Mouse (Mus musculus) CH12.LX (cell line): ENCODE measurements around the gene Marveld3.
A peak's percentile ranks its signal among the peaks of the same experiment; 100 is the strongest.

Experiments
- CHD2 ChIP-seq: IDR thresholded peaks from 2 replicates; pipeline ENCODE4 v1.6.1; 2011; ENCODE audit warnings: low read length, improper control_type of control experiment
- CTCF ChIP-seq, 2 experiments: IDR thresholded peaks in 1 of 2; conservative IDR thresholded peaks in 1 of 2; 2 replicates each; pipeline ENCODE4 v1.5.1; 2011 to 2012; ENCODE audit warnings: low read depth in 2 of 2, low read length in 2 of 2, improper control_type of control experiment in 1 of 2, inconsistent platforms in 1 of 2, mild to moderate bottlenecking in 1 of 2, moderate library complexity in 1 of 2
- HCFC1 ChIP-seq: IDR thresholded peaks from 2 replicates; pipeline ENCODE4 v1.6.1; 2012; ENCODE audit warnings: low read depth, mild to moderate bottlenecking, inconsistent platforms, low read length, improper control_type of control experiment
- KAT2A ChIP-seq: IDR thresholded peaks from 2 replicates; pipeline ENCODE4 v1.6.1; 2012; ENCODE audit warnings: low read length, improper control_type of control experiment, inconsistent platforms; ENCODE audit not compliant: insufficient replicate concordance
- MAX ChIP-seq: IDR thresholded peaks from 2 replicates; pipeline ENCODE4 v1.6.1; 2011; ENCODE audit warnings: low read length, improper control_type of control experiment
- MYC ChIP-seq: IDR thresholded peaks from 2 replicates; pipeline ENCODE4 v1.6.1; 2011; ENCODE audit warnings: low read depth, mild to moderate bottlenecking, improper control_type of control experiment, low read length
- POLR2A ChIP-seq: IDR thresholded peaks from 2 replicates; pipeline ENCODE4 v1.6.1; 2011; ENCODE audit warnings: low read depth, mild to moderate bottlenecking, improper control_type of control experiment, low read length
- SIN3A ChIP-seq: IDR thresholded peaks from 2 replicates; pipeline ENCODE4 v1.6.1; 2012; ENCODE audit warnings: low read length, improper control_type of control experiment, inconsistent platforms
- USF1 ChIP-seq: IDR thresholded peaks from 2 replicates; pipeline ENCODE4 v1.6.1; 2014; ENCODE audit warnings: low read depth, mild to moderate bottlenecking, inconsistent platforms, low read length, improper control_type of control experiment
- ZC3H11A ChIP-seq: IDR thresholded peaks from 2 replicates; pipeline ENCODE4 v1.6.1; 2012; ENCODE audit warnings: low read depth, mild to moderate bottlenecking, inconsistent platforms, low read length, improper control_type of control experiment
- ZNF384 ChIP-seq: IDR thresholded peaks from 2 replicates; pipeline ENCODE4 v1.6.1; 2012; ENCODE audit warnings: low read depth, low read length, improper control_type of control experiment, inconsistent platforms

DNA sequence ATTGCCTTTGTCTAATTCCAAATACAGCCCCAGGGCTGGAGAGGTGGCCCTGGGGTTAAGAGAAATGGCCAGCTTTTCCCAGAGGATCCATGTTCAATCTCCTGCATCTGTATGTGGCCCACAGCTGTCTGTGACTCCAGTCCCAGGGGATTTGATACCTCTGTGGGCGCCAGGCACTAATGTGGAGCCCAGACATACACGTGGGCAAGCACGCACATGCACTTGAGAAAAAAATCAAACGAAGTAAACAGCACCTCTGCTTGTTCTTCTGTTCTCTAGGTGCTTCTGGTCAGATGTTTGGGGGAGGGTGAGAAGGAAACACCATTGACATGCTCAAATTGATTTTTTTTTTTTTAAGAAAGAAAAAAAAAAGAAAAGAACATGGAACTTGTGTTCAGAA lies 2.1 kb upstream of the Marveld3 start:
- peak; percentile 68; the same call in 1 of the 2 replicates for TF ChIP-seq MAX
- TF ChIP-seq ZC3H11A = no peak
- no peak for TF ChIP-seq KAT2A
- TF ChIP-seq CHD2 = no peak
- TF ChIP-seq HCFC1 = no peak
- TF ChIP-seq CTCF (conservative IDR thresholded peaks at IDR 0.05 in 1 of 2, IDR thresholded peaks at IDR 0.05 in 1 of 2; ENCODE audit: low read depth in 2 of 2, low read length in 2 of 2) = no peak
- TF ChIP-seq POLR2A = no peak
- TF ChIP-seq USF1 = no peak
- TF ChIP-seq MYC = 0 out of 2 replicates have a peak, but pooled peaks have one; percentile 8
- no peak; the same call in 1 of the 2 replicates for TF ChIP-seq ZNF384
- no peak for TF ChIP-seq SIN3A
